Mouse (Mus musculus) midbrain, embryonic 14.5 days (tissue): ENCODE results near the gene Ttc17. TPM values are rescaled to one million over a fixed set of nuclear protein-coding genes. Genes with fewer than 3 reads are reported as not detected.

Experiments
- ATAC-seq: fragments of 200-750 bp; cut with Nextera tagmentation; 2 replicates; pipeline ENCODE4 v1.8.0; 2017; ENCODE audit warnings: moderate number of reproducible peaks, moderate library complexity; ENCODE audit not compliant: low FRiP score, low TSS enrichment
- DNase-seq: peaks from one replicate; pipeline ENCODE4 v3.0.0-alpha.2; 2015
- H3K27ac ChIP-seq: fragments of 300-500 bp; sonication (generic); replicated peaks from 2 replicates; pipeline ENCODE4 v1.5.1; 2014; ENCODE audit warnings: mild to moderate bottlenecking, low read depth, low read length, moderate library complexity
- H3K27me3 ChIP-seq: fragments of 300-500 bp; sonication (generic); 2 replicates; pipeline ENCODE4 v1.6.1; 2014; ENCODE audit warnings: low read length, control low read depth, mixed read lengths; ENCODE audit not compliant: control insufficient read depth, insufficient read depth
- H3K36me3 ChIP-seq: fragments of 300-500 bp; sonication (generic); 2 replicates; pipeline ENCODE4 v1.6.1; 2014; ENCODE audit warnings: low read length, control low read depth; ENCODE audit not compliant: control insufficient read depth, insufficient read depth
- H3K4me1 ChIP-seq: fragments of 300-500 bp; sonication (generic); 2 replicates; pipeline ENCODE4 v1.6.1; 2014; ENCODE audit warnings: mild to moderate bottlenecking, antibody characterized with exemption, low read length, control low read depth; ENCODE audit not compliant: control insufficient read depth, insufficient read depth
- H3K4me2 ChIP-seq: fragments of 300-500 bp; sonication (generic); 2 replicates; pipeline ENCODE4 v1.6.1; 2014; ENCODE audit warnings: mild to moderate bottlenecking, low read length, moderate library complexity
- H3K4me3 ChIP-seq: fragments of 300-500 bp; sonication (generic); replicated peaks from 2 replicates; pipeline ENCODE4 v1.5.1; 2014; ENCODE audit warnings: low read depth, low read length
- H3K9ac ChIP-seq: fragments of 300-500 bp; sonication (generic); replicated peaks from 2 replicates; pipeline ENCODE4 v1.6.1; 2014; ENCODE audit warnings: mild to moderate bottlenecking, low read length, moderate library complexity
- H3K9me3 ChIP-seq: fragments of 300-500 bp; sonication (generic); 2 replicates; pipeline ENCODE4 v1.6.1; 2016; ENCODE audit warnings: low read length, control low read depth, mixed read lengths; ENCODE audit not compliant: control insufficient read depth
- WGBS: fragments of 180-500 bp; shearing (Covaris S2); extraction: QIAGEN DNeasy Blood & Tissue Kit; methylation state at CpG from one replicate; pipeline ENCODE4 v1.1.7; 2014; 5-methylcytosine and 5-hydroxymethylcytosine counted together
- microRNA counts: library from miRNA; unstranded; fragments of <30 nt; microRNA quantifications from one replicate; lab custom pipeline; 2016
- microRNA-seq: library from miRNA; unstranded; fragments of <30 nt; microRNA quantifications from one replicate; pipeline ENCODE4, GENCODE M21; 2016
- polyA plus RNA-seq: library from polyadenylated mRNA; unstranded; fragments of >200 nt; fragmentation: Nextera tagmentation; extraction: Ambion mirVana; gene quantifications from 2 replicates; pipeline ENCODE4 v1.2.1, GENCODE M21; 2014

Gene Ttc17
- polyA plus RNA-seq, 1 experiment from 2014 or later: 29.2 TPM

- no peak for DNase-seq
- Histone ChIP-seq H3K27me3 (no peaks in the 10 kb centered on the region), H3K4me3 (peak overlapping the region; percentile 32), H3K36me3 (no peaks in the 10 kb centered on the region), H3K9ac (peak overlapping the region; percentile 44; the same call in 1 of the 2 replicates), H3K4me1 (peaks cover 27% of the 10 kb centered on the region), H3K27ac (peak overlapping the region; percentile 88; the same call in 1 of the 2 replicates), H3K9me3 (no peaks in the 10 kb centered on the region), H3K4me2 (peak overlapping the region; percentile 81)
- WGBS: 0% methylated on average over 2 of the region's 2 CpGs
- ATAC-seq: no peak
These were observed 142.5 kb downstream of the Ttc17 start for GRCm38 (mm10) chr2:94264006-94264405.

DNA sequence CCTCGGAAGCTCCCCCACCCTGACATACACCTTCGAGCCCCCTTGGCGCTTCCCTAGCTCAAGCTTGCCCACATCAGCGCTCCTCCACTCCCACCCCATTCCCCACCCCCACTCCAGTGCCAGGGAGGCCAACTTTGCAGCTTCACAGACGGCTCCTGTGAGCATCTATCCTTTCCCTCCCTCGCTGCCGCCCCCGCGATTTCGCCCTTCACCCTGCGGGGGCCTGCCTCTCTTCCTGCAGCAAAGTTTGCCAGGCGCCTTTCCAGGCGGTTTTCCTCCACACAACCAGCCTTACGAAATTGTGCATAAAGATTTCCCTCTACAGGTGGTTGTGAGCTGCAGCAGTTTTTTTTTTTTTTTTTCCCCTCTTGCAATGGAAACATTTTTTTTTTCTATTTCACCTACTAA is 143.0 kb downstream of the Ttc17 start:
- Histone ChIP-seq H3K9me3 (no peaks in the 10 kb centered on the region), H3K4me1 (peaks cover 27% of the 10 kb centered on the region)

GRCm38 (mm10) chr2:94262917-94263529 is 143.5 kb downstream of the Ttc17 start:
- no peak for ATAC-seq
- peaks cover 27% of the 10 kb centered on the region for H3K4me1 ChIP-seq
- DNase-seq: no peak

More for the DNA sequence above, 143.0 kb downstream of the Ttc17 start:
- Histone ChIP-seq H3K9ac (no peak overlapping the region; the same call in 1 of the 2 replicates), H3K27ac (peak overlapping the region; percentile 32; the same call in 1 of the 2 replicates), H3K36me3 (no peaks in the 10 kb centered on the region), H3K4me2 (peak overlapping the region; percentile 81), H3K27me3 (no peaks in the 10 kb centered on the region), H3K4me3 (peak overlapping the region; percentile 32)
- ATAC-seq (no peak), DNase-seq (peak; percentile 56)
- 0% methylated on average over 14 of the region's 14 CpGs for WGBS

GRCm38 (mm10) chr2:94254102-94254501 is 152.4 kb downstream of the Ttc17 start:
- Histone ChIP-seq H3K27me3 (no peaks in the 10 kb centered on the region), H3K27ac (no peak overlapping the region), H3K4me1 (no peaks in the 10 kb centered on the region), H3K4me2 (no peak overlapping the region), H3K9ac (no peak overlapping the region), H3K36me3 (no peaks in the 10 kb centered on the region), H3K4me3 (no peak overlapping the region), H3K9me3 (no peaks in the 10 kb centered on the region)
- WGBS: 25% methylated on average over 3 of the region's 3 CpGs
- ATAC-seq (no peak), DNase-seq (peak; percentile 75)

More at GRCm38 (mm10) chr2:94262917-94263529, 143.5 kb downstream of the Ttc17 start:
- Histone ChIP-seq H3K36me3 (no peaks in the 10 kb centered on the region), H3K27me3 (no peaks in the 10 kb centered on the region), H3K9me3 (no peaks in the 10 kb centered on the region), H3K9ac (no peak overlapping the region; the same call in 1 of the 2 replicates), H3K4me3 (peak overlapping the region; percentile 32), H3K27ac (peak overlapping the region; percentile 32; the same call in 1 of the 2 replicates), H3K4me2 (peak overlapping the region; percentile 81)
- 1% methylated on average over 13 of the region's 13 CpGs for WGBS

MicroRNAs within 50 kb of the gene (microRNA counts, 519-probe panel; counts per million panel counts)
- microRNA mmu-miR-670 (lab: Ali Mortazavi, UCI): not detected

Small RNA genes lying within 50 kb of the gene (microRNA-seq; reads per million reads assigned to microRNA genes)
- gene Mir670: 104 reads per million, percentile 57 among the genes with 10 or more reads in this experiment

Other genes with a start within 250 kb of the Ttc17 start
- 145 and 154 TPM in 2 replicates for gene Hsd17b12, start 248.7 kb downstream of the Ttc17 start, polyA plus RNA-seq
- 92.6 and 145 TPM in 2 replicates for gene Api5, start 31.4 kb upstream of the Ttc17 start, polyA plus RNA-seq